Mouse (Mus musculus) skeletal muscle tissue, adult 2 months (tissue): ENCODE results near the gene Psmb8.
A peak's percentile ranks its signal among the peaks of the same experiment; 100 is the strongest.

Experiments
- DNase-seq: peaks from one replicate; pipeline ENCODE4 v3.0.0-alpha.2; 2012; ENCODE audit warnings: low read depth, low spot score

Psmb8 gene

DNA sequence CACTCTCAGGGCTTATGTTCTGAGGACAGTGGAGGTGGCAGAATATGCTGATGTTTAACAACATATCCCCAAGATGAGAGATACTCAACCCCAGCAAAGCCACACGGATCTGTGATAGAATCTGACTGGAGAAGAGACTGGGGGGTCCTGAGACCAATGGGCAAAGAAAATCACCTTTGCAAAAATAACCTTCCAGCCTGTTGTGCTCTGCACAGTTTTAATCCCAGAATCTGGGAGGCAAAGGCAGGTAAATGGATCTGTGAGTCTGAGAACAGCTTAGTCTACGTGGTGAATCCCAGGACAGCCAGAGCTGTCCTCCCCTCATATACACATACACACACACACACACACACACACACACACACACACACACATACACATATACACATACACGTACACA is 51.8 kb downstream of the Psmb8 start:
- no peak for DNase-seq

DNA sequence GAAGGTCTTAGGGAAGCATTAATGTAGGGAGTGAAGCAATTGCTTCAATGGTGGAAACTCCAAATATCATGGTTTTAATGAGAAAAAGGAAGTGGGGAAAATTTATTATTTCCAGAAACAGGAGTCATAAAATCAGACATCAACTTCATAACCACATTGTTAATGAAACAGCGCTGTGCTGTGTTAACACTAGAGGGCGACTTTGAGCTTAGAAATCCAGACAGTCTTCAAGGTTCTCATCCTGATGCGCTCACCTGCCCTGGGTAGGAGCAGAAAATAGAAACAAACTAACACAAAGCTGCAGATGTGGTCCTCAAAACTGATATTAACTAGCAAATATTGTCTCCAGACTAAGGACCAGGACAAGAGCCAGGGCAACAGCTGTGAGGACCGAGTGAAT is 52.4 kb downstream of the Psmb8 start:
- peak; percentile 39 for DNase-seq
